Mouse (Mus musculus) left cerebral cortex, adult 9 months (tissue): ENCODE results near the gene Angptl6.

ENCODE experiments used
- DNase-seq, 2 experiments: peaks; one replicate each; pipeline ENCODE4 v3.0.0; 2022; ENCODE audit warnings: low spot score in 2 of 2

The Angptl6 gene

DNA sequence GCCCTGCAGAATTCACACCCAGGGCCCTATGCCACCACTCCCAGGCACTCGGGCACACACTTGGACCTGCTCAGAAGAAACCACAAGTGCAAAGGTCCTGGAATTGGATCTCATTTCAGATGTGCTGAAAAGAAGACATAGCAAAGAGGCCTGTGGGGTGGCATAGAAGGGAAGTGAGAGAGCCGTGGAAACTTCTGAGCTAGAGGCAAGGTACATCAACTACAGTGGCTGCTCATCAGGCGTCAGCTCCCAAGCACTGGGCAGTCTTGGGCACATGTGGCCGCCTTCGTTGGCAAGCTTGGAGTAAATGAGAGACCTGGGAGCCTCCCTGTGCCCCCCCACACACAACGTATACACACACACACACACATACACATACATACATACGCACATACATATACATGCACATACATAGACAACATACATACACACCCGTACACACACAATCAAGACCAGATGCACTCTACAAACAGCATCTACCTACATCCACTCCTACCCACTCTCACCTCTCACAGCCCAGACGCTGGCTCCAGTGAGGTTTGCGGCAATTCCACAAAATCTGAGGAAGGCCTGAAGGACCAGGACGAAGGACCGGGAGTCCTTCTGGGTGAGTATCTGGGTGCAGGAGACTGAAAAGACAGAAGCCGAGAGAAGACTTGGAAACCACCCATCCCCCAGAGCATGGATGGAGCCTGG, at the start of gene Angptl6:
Angptl6 (minus strand) TSS at position 631 of the 696 bp plus-strand sequence.
- no peak for DNase-seq

DNA sequence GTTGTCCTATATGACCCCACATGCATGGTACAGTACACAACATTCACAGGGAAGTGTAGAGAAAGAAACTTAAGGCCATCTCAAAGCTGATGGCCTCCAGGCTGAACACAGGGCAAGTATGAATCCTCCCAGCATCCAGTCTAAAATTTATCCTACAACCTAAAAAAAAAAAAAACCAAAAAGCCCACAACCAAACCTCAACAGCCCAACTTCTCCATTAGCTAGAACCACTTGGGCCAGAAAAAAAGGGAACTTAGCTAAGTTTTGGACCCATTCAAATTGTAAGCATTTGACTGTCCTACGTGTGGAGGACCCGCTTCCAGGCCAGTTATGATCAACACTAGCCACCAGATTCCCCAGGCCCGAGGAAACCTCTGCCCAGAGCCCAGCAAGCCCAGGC, 43.7 kb upstream of the Angptl6 start:
- DNase-seq, result no peak

DNA sequence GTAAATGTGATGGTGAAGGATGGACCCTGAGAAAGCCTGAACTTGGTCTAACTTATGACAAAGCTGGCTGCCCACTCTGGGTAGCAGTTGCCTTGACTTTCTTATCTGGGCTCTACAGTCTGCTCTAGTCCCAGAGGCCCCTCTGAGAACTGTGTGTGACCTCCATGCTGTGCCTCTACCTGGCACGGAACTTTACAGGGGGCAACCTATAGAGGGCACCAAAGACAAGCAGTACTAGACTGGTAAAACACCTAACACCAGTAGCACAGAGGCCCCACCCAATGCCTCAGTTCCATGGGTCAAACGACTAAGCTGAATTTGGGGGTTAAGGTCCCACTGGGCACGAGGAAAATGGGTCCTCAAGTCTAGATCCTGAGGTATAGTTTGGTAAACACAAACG, 36.6 kb upstream of the Angptl6 start:
- DNase-seq, result no peak

DNA sequence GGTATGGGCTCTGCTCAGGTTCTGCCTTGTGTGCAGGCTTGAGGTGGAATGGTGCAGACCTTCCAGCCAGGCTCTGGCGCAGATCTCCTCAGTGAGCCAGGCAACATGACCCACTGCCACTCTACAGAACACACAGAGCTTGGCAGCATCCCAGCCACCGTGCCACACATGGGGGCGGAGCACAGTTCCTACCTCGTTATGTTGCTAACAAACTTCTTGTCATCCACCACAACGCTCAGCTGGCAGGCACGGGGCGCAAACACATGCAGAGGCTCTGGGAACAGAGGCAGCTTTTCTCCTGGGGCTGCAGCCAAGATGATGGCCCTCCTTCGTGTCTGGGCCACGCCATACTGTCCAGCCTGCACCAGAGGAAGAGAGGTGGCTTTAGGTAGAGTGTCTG, 30.4 kb upstream of the Angptl6 start:
- peak in 1 of 2 experiments; percentile 62 for DNase-seq

DNA sequence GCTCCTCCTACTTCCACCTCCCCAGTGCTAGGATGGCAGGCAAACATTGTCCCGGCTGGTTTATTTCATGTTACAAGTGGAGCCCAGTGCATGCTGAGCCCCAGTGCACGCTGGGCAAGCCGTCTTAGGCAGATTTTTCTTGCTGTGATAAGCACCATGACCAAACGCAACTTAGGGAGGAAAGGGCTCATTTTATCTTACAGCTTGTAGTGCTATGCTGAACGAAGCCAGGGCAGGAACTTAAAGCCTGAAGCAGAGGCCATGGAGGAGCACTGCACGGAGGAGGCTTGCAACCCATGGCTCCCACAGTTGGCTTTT, 22.6 kb upstream of the Angptl6 start:
- DNase-seq, result no peak

DNA sequence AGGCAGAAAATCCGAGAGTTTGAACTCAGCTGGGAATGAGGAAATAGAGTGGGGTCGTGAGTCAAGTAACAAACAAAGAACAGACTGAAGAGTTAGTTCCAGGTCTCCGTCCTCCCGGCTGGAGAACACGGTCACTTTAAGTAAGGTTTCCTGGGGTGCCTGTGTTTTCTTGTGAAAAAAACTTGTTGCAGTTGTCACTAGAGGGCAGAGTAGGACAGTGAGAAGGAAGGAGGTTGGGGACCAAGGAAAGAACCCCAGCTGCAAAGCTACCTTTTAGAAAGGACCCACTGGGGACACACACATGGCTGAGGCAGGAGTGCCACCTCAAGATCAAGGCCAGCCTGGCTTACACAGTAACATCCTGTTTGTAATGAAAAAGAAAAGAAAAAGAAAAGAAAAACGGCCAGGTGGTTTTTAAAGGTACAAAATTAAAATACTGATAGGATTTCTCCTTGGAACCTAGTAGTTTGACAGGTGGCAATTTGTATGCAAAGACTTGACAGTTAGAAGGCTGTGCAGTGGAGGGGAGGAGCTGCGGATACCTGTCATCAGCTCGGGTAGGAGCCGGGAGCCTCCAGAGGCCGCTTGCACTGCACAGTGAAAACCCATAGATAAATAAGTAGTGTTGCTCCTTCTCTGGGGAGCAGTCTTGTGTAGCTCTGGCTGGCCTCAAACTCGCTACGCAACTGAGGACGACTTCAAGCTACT, 22.1 kb upstream of the Angptl6 start:
- DNase-seq, result peak in 1 of 2 experiments; percentile 43

DNA sequence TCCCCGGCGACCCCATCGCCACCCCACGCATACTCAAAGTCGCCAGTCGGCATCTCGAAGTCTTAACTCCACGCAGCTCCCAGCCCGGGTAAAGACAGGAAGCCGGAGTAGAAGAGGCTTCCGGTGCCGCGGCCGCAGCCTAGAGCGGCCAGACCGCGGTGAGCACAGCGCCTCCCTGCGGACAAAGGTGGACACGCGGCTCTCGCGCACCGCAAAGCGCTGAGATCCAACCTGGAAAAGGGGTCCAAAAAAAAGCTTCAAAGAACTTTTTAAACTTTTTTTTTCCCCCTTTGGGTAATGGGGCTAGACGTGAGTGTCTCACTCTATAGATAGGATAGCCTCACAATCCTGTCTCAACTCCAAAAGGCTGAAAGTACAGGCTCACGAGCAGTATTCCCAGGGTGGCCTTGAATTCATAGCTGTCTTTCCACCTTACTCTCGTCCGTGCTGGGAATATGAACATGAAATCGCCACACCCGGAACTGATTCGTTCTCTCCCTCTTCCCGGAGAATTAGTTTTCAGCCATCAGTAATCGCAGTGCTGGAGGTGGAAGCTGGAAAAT, 19.1 kb upstream of the Angptl6 start, which contains the start of gene Eif3g:
Eif3g (minus strand) TSS at position 113 of the 563 bp plus-strand sequence.
- DNase-seq, result peak in 1 of 2 experiments; percentile 83

DNA sequence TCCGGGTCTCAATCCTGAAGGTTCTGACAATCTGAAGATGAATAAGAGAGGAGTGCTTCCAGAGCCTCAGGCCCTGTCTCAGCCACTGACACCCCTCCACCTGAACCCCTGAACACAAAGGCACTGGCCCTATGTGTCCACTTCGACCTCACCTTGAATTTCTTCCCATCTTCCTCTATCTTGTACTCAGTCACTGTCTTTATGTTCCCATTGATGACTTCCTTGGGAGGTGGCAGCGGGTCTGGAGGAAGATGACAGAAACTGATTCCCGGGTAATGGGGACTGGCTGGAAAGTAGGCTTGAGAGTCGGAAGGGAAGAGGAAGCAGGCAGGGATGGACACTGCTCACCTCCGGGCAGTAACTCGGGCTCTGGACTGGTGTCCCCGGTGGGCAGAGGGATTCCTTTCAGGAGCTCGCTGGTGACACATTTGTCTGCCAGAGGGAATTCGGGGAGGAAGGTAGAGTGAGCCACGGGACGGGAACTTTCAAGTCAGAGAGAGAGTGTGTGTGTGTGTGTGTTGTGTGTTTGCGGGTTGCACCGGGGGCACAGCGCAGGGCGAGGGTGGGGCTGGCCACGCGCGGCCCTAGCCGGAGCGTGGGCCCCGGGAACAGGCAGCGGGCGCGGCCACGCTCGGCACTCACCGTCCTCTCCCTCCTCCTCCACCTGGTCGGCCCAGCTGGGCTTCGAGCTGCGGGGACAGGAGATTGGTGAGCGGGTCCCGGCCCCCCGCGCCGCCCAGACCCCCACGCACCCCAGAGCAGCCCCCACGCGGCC, 18.4 kb upstream of the Angptl6 start:
- DNase-seq, result no peak

DNA sequence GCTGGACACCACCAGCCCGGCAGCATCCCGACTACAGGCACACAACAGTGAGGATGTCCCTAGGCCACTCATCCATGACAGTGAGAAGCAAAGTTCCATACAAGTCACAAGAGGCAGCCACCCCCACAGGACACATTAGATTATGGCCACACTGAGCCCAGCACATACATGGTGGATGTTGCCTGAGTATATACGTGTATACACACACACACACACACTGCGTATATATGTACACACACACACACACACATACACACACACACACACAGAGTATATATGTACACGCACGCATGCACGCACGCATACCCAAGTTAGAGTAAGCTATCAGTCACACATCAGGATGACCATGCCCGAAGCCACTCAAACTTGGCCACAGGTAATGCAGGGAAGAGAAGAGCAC, 15.9 kb upstream of the Angptl6 start:
- DNase-seq, result no peak

DNA sequence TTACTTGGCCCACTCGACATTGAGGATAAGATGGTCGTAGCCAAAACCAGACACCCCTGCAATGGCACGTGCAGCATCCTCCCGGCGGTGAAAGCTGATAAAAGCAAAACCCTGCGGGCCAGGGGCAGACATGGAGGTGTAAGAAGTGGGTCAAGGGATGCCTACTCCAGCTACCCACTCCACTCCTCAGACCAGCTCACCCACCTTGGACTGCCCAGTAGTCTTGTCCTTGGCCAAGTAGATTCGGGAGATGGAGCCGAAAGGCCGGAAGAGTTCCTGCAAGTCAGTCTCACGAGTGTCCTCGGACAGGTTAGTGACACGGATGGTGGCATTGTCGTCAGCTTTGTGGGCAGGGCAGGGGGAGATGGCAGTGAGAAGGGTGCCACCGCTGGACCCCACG, 15.1 kb upstream of the Angptl6 start:
- no peak for DNase-seq

DNA sequence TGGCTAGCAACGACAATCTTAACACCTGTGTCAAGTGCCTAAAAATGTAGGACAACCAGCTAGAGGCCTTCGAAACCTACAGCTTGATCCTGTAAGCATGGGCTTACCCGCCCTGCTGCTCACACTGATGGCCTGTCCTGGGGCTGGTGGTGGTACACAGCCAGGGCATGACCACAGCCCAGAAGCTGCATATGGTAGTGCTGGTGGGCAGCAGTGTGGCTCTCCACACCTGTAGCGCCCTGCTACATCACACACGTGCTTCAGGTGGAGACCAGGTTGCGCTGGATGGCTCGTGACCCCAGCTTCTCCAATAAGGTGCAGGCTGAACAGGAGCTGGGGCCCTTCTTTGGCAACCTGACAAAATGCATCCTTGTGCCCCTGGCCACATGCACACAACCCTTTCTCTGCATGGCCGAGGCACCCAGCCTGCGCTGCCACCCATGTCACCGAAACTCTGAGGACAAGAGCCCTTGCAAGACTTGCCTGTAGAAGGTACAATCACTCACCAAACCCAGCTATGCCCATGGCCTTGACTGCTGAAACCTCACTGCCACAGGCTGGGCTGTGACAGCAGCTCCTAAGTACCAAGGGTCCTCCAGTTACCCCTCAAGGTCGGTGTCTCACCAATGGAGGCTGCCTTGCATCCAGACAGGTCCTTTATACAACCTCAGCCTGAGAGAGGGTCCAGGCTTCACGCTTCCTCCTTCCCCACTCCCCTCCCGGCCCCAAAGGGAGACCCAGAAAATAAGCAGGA, 14.2 kb upstream of the Angptl6 start:
- DNase-seq, result no peak

DNA sequence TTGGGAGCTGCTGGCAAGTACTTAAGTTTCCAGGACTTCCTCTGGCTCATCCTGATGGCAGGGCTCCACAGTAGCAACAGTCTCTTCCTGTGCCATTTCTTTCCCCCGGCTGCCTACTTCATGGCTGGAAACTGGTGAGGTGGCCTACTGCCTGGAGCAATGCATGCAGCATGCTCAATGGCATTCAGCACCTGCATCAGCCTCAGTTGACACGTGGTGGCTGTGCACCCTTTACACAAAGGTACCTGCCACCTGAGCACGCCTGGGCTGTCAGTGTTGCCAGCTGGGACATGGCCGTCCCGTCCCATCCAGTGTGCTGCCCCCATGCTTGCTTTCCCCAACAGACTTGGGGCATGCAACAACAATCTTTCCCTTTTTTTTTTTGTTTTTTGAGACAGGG, 13.5 kb upstream of the Angptl6 start:
- no peak for DNase-seq

DNA sequence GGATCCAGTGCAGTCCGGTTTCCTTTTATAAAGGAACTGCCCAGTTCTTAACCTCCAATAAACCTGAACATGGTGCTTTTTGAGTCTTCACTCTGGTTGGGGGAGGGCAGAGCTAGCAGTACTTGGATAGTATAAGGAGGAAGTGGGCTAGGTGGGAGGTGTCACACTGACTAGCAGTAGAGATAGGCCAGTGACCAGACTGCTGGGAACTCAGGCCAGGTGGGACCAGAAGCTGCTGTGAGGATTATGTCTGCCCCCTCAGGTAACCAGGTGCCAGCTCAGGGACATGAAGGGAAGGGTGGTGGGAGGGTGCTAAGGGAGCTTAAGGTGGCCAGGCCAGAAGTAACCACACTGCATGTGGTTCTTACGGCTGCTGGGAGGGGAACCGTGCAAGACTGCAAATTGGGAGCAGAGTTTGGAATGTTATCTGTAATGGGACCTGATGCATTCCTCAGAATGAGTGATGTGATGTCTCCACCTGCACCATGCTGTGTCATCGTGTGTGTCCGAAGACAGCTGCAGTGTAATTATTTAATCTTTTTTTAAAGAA, 12.7 kb upstream of the Angptl6 start:
- DNase-seq, result no peak

DNA sequence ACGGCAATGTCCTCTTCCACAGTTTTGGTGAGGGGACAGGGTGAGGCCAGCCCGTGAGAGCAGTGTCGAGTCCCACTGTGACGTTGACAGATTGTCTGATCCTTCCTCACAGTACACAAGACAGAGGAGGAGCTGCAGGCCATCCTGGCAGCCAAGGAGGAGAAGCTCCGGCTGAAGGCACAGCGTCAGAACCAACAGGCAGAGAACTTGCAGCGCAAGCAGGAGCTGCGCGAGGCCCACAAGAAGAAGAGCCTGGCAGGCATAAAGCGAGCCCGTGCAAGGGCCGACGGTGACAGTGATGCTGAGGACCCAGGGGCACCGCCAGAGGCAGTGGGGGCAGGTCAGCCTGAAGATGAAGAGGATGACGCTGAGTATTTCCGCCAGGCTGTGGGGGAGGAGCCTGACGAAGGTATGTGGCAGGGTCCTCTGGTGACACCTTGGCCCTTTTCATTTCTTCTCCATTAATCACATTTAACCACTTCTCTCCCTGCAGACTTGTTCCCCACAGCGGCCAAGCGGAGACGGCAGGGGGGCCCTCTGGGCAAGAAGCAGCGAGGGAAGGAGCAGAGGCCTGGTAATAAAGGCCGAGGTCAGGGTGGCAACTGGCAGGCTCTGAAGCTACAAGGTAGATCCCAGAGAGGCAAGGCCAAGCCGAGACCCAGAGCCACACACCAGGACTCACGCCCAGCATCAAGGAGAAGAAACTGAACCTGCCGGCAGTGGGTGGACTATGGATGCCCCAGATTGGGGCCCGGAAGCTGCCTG, 12.0 kb upstream of the Angptl6 start:
- no peak for DNase-seq

DNA sequence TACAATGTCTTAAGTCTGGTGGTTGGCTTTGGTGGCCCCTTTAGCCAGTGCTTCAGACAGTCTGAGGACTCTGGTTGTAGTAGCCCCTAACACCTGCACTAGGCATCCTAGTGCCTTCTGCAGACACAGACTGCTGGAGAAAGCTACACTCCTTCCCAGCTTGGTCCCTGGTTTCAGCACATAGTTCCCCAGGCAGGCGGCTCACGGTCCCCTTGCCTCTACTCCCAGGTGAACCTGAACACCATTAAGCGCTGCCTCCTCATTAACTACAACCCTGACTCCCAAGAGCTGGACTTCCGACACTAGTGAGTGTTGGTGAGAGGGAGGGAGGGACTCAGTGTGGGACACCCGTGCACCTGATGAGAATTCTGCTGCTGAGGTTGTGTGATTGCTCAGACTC, 10.9 kb upstream of the Angptl6 start:
- DNase-seq, result no peak

DNA sequence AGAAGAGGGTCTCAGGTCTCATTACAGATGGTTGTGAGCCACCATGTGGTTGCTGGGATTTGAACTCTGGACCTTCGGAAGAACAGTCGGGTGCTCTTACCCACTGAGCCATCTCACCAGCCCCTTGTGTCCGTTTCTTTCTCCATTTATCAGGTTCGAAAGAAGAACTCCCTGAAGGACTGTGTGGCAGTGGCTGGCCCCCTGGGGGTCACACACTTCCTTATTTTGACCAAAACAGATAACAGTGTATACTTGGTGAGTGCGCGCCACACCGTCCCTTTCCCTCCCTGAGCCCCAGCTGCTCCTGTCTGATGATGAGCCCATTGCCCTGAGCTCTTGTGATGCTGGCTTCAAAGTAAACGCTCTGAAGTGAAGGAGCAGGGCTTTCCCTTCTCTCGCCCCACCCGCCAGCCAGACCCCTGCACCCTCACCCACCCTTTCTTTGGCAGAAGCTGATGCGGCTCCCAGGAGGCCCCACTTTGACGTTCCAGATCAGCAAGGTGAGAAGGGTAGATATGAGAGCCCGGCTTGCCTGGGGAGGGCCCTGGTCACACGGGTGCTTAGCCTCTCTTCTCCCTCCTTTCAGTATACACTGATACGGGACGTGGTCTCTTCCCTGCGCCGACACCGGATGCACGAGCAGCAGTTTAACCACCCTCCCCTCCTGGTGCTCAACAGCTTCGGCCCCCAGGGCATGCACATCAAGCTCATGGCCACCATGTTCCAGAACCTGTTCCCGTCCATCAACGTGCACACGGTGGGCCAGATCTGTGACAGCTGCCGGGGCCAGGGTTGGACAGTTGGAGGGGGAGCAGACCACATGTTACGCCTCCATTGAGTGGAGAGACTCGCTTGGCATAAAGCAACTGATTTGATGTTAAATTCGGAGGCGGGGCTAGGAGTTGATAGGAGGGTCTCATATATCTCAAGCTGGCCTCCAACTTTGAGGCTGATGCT, 9.9 kb upstream of the Angptl6 start:
- DNase-seq, result no peak

DNA sequence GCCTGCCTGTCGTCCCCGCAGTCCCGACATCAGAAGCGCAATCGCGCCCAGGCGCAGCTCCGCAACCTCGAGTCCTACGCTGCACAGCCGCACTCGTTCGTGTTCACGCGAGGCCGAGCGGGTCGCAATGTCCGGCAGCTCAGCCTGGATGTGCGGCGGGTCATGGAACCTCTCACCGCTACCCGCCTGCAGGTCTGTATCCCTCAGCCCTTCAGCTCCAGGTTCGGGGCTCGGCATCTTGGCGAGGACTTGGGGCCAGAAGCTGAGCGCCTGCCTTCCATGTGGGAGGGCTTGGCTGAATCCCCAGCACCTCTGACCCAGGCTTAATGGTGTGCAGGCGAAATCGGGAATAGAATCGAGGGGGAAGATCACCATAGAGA, 8.8 kb upstream of the Angptl6 start:
- no peak for DNase-seq

DNA sequence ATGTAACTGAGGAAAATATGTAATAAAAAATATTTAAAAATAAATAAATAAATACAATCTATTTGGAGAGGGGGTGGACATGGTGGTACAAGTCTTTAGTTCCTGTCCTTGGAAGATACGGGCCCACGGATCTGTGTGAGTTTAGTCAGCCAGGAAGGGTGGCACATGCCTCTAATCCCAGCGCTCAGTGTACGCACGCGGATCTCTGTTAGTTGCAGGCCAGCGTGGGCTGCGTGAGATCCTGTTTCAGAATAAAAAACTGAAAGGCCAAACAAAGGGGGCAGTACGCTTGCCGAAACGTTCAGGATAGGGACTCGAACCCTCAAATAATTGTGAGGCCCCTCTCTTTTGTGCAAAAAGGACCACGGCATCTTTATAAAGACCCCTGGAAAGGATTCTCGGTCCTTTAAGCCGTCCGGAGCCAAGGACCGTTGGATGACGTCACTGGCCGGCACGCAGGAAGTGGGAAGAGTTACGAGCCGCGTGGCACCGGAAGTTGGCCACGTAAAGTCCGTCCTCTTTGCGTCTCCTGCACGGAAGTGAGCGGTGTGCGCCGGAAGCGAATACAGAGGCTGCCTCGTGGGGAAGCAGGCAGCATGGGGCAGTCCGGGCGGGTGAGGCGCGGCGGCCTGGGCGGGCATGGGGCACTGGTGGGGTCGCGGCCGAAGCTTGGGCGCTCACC, 8.3 kb upstream of the Angptl6 start, which contains the start of gene Ppan:
Ppan (plus strand) TSS at position 472 of the 682 bp plus-strand sequence.
- peak; percentile 92 to 96 for DNase-seq

DNA sequence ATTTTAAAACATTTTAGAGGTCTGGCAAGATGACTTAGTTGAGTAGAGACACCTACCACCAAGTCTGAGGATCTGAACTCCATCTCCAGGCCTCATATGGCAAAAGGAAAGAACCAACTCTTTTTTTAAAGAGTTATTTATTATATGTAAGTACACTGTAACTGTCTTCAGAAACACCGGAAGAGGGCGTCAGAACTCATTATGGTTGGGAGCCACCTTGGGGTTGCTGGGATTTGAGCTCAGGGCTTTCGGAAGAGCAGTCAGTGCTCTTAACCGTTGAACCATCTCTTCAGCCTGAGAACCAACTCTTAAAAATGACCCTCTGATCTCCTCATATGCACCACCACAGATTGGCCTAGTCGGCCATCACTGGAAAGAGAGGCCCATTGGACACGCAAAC, 7.7 kb upstream of the Angptl6 start:
- DNase-seq, result no peak
